Mouse (Mus musculus) limb, embryonic 10.5 days (tissue): Measurements from ENCODE around the gene Gata3. TPM values are rescaled to one million over a fixed set of nuclear protein-coding genes. Genes with fewer than 3 reads are reported as not detected.

Experiments used
- DNase-seq: peaks from one replicate; pipeline ENCODE4 v3.0.0-alpha.2; 2017; ENCODE audit warnings: low spot score
- H3K27ac ChIP-seq: fragments of 300-500 bp; sonication (generic); 2 replicates; pipeline ENCODE4 v1.5.1; 2016; ENCODE audit warnings: mild to moderate bottlenecking
- H3K27me3 ChIP-seq: fragments of 300-500 bp; sonication (generic); 2 replicates; pipeline ENCODE4 v1.6.1; 2016; ENCODE audit warnings: low read depth, mild to moderate bottlenecking; ENCODE audit not compliant: poor library complexity, severe bottlenecking
- H3K36me3 ChIP-seq: fragments of 300-500 bp; sonication (generic); 2 replicates; pipeline ENCODE4 v1.6.1; 2016; ENCODE audit warnings: mild to moderate bottlenecking, moderate library complexity
- H3K4me1 ChIP-seq: fragments of 300-500 bp; sonication (generic); 2 replicates; pipeline ENCODE4 v1.6.1; 2016
- H3K4me3 ChIP-seq: fragments of 300-500 bp; sonication (generic); 2 replicates; pipeline ENCODE4 v1.5.1; 2016; ENCODE audit warnings: mild to moderate bottlenecking, moderate library complexity
- H3K9me3 ChIP-seq: fragments of 300-500 bp; sonication (generic); replicated peaks from 2 replicates; pipeline ENCODE4 v1.6.1; 2016; ENCODE audit warnings: mild to moderate bottlenecking
- WGBS: fragments of 180-500 bp; shearing (Covaris S2); methylation state at CpG from one replicate; pipeline ENCODE4 v1.1.7; 2016; 5-methylcytosine and 5-hydroxymethylcytosine counted together
- polyA plus RNA-seq: library from polyadenylated mRNA; unstranded; fragments of >200 nt; fragmentation: Nextera tagmentation; extraction: Ambion mirVana; gene quantifications from 2 replicates; pipeline ENCODE4 v1.2.1, GENCODE M21; 2016

Gene Gata3
- polyA plus RNA-seq, 1 experiment from 2014 or later: 6.5 TPM

GRCm38 (mm10) chr2:9876621-9877325 is 13.1 kb downstream of the Gata3 start:
- Histone ChIP-seq H3K9me3 (no peaks in the 10 kb centered on the region), H3K4me1 (peaks cover 58% of the 10 kb centered on the region), H3K36me3 (no peaks in the 10 kb centered on the region), H3K27me3 (peaks cover 89% of the 10 kb centered on the region), H3K27ac (peak overlapping the region; percentile 28; the same call in 1 of the 2 replicates), H3K4me3 (peak overlapping the region; percentile 54)
- WGBS: 1% methylated on average over 31 of the region's 31 CpGs
- DNase-seq: peak; percentile 69

- Histone ChIP-seq H3K4me1 (peaks cover 55% of the 10 kb centered on the region), H3K36me3 (no peaks in the 10 kb centered on the region), H3K27me3 (peaks cover 89% of the 10 kb centered on the region), H3K27ac (no peak overlapping the region), H3K4me3 (no peak overlapping the region), H3K9me3 (no peaks in the 10 kb centered on the region)
- 6% methylated on average over 12 of the region's 12 CpGs for WGBS
- DNase-seq: peak; percentile 41
Observed at GRCm38 (mm10) chr2:9875676-9876357, 14.0 kb downstream of the Gata3 start.

GRCm38 (mm10) chr2:9875220-9875619 is 14.6 kb downstream of the Gata3 start:
- Histone ChIP-seq H3K36me3 (no peaks in the 10 kb centered on the region), H3K27ac (no peak overlapping the region), H3K4me3 (no peak overlapping the region), H3K9me3 (no peaks in the 10 kb centered on the region), H3K27me3 (peaks cover 89% of the 10 kb centered on the region), H3K4me1 (peaks cover 49% of the 10 kb centered on the region)
- DNase-seq: peak; percentile 40
- 1% methylated on average over 4 of the region's 4 CpGs for WGBS

- 6% methylated on average over 39 of the region's 39 CpGs for WGBS
- Histone ChIP-seq H3K27ac (no peak overlapping the region), H3K36me3 (no peaks in the 10 kb centered on the region), H3K27me3 (peaks cover 89% of the 10 kb centered on the region), H3K4me1 (peaks cover 49% of the 10 kb centered on the region), H3K9me3 (no peaks in the 10 kb centered on the region), H3K4me3 (peak overlapping the region; percentile 28)
- peak; percentile 57 for DNase-seq
Observed at GRCm38 (mm10) chr2:9874467-9875219, 15.2 kb downstream of the Gata3 start.

- Histone ChIP-seq H3K27me3 (peaks cover 97% of the 10 kb centered on the region), H3K27ac (no peak overlapping the region), H3K9me3 (no peaks in the 10 kb centered on the region), H3K4me1 (peaks cover 45% of the 10 kb centered on the region), H3K4me3 (no peak overlapping the region), H3K36me3 (no peaks in the 10 kb centered on the region)
- 15% methylated on average over 2 of the region's 2 CpGs for WGBS
- DNase-seq: peak; percentile 35
Observed at GRCm38 (mm10) chr2:9873757-9874156, 16.1 kb downstream of the Gata3 start.

- Histone ChIP-seq H3K27ac (no peak overlapping the region; the same call in 1 of the 2 replicates), H3K9me3 (no peaks in the 10 kb centered on the region), H3K4me1 (peaks cover 37% of the 10 kb centered on the region), H3K36me3 (no peaks in the 10 kb centered on the region), H3K27me3 (peaks cover 89% of the 10 kb centered on the region), H3K4me3 (peak overlapping the region; percentile 26)
- 5% methylated on average over 12 of the region's 12 CpGs for WGBS
- DNase-seq: peak; percentile 44
Observed at GRCm38 (mm10) chr2:9872682-9873081, 17.2 kb downstream of the Gata3 start.

- Histone ChIP-seq H3K27me3 (peaks cover 82% of the 10 kb centered on the region), H3K36me3 (no peaks in the 10 kb centered on the region), H3K27ac (no peak overlapping the region), H3K4me3 (no peak overlapping the region), H3K9me3 (no peaks in the 10 kb centered on the region), H3K4me1 (peaks cover 29% of the 10 kb centered on the region)
- WGBS: 26% methylated on average over 6 of the region's 6 CpGs
- no peak for DNase-seq
Observed at GRCm38 (mm10) chr2:9871798-9872197, 18.0 kb downstream of the Gata3 start.

- Histone ChIP-seq H3K27ac (no peak overlapping the region), H3K9me3 (no peaks in the 10 kb centered on the region), H3K27me3 (peaks cover 76% of the 10 kb centered on the region), H3K36me3 (no peaks in the 10 kb centered on the region), H3K4me1 (peaks cover 27% of the 10 kb centered on the region), H3K4me3 (no peak overlapping the region)
- 25% methylated on average over 4 of the region's 4 CpGs for WGBS
- no peak for DNase-seq
Observed at GRCm38 (mm10) chr2:9871141-9871716, 18.6 kb downstream of the Gata3 start.

- 44% methylated on average over 12 of the region's 12 CpGs for WGBS
- no peaks in the 10 kb centered on the region for H3K9me3 ChIP-seq
- no peaks in the 10 kb centered on the region for H3K36me3 ChIP-seq
- H3K4me3 ChIP-seq: no peak overlapping the region
- DNase-seq: no peak
- no peak overlapping the region for H3K27ac ChIP-seq
- peaks cover 11% of the 10 kb centered on the region for H3K4me1 ChIP-seq
- peaks cover 37% of the 10 kb centered on the region for H3K27me3 ChIP-seq
Observed at GRCm38 (mm10) chr2:9867092-9867825, 22.6 kb downstream of the Gata3 start.

- DNase-seq: no peak
- Histone ChIP-seq H3K9me3 (no peaks in the 10 kb centered on the region), H3K4me1 (no peaks in the 10 kb centered on the region), H3K4me3 (no peak overlapping the region), H3K27me3 (no peaks in the 10 kb centered on the region), H3K27ac (no peak overlapping the region), H3K36me3 (no peaks in the 10 kb centered on the region)
- 88% methylated on average over 5 of the region's 5 CpGs for WGBS
Observed at GRCm38 (mm10) chr2:9860698-9861097, 29.1 kb downstream of the Gata3 start.

- Histone ChIP-seq H3K4me1 (peaks cover 6% of the 10 kb centered on the region), H3K9me3 (no peaks in the 10 kb centered on the region), H3K27me3 (no peaks in the 10 kb centered on the region), H3K27ac (no peak overlapping the region), H3K36me3 (no peaks in the 10 kb centered on the region), H3K4me3 (no peak overlapping the region)
- 52% methylated on average over 4 of the region's 4 CpGs for WGBS
- DNase-seq: no peak
Observed at GRCm38 (mm10) chr2:9855861-9856260, 34.0 kb downstream of the Gata3 start.

GRCm38 (mm10) chr2:9852851-9853576 is 36.8 kb downstream of the Gata3 start:
- Histone ChIP-seq H3K4me3 (no peak overlapping the region), H3K9me3 (no peaks in the 10 kb centered on the region), H3K36me3 (no peaks in the 10 kb centered on the region), H3K27me3 (no peaks in the 10 kb centered on the region), H3K4me1 (peaks cover 6% of the 10 kb centered on the region), H3K27ac (no peak overlapping the region)
- 34% methylated on average over 13 of the region's 13 CpGs for WGBS
- DNase-seq: no peak
